Mouse (Mus musculus): ENCODE measurements around the gene Nhlh1.
A peak's percentile ranks its signal among the peaks of the same experiment; 100 is the strongest.

Gene Nhlh1

GRCm38 (mm10) chr1:172057491-172057921, at the start of gene Nhlh1:
Gene Nhlh1, minus strand, starts transcription at chr1:172057573.
- DNase-seq (ENCODE audit: low read depth): no peak

DNA sequence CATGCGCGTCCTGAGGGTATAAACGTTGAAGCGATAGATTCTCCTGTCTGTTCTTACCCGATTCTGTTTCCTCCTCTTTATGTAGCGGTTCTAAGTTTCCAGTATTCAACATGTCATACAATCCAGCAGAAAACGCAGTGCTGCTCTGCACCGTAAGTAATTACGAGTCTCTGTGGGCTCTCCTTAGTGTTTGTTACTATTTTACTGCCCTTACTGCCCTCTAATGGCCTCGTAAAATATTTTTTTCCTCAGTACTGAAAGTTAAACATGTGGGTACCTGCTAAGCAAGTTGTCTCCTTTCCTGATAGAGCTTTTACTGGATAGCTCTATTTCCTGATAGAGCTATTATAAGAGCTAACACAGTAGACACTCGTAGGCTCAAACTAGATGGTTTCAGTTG, 47.7 kb upstream of the Nhlh1 start:
- no peak for DNase-seq (ENCODE audit: low read depth)

GRCm38 (mm10) chr1:172103619-172104018, 46.2 kb upstream of the Nhlh1 start:
- no peak for DNase-seq (ENCODE audit: low read depth)

- no peak for DNase-seq (ENCODE audit: low read depth)
These were observed 42.1 kb upstream of the Nhlh1 start for GRCm38 (mm10) chr1:172099325-172100033.

DNA sequence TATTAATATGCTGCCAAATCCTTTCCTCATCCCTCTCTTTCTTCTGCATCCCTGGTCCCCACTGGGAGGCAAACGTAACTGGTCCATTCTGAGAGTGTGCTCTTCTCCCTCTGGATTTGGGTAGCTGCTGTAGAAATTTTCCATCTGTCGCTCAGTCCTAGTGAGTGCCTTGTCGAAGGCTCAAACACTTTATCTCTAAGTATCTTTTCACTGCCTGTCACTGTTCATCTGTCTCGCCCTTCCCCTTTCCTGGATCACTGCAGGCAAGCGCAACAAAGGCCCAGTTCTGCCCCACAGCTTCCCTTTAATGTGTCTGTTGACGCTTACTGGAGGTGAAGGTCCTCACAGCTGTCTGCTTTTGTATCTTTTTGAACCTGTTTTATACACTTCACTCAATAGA, 37.8 kb upstream of the Nhlh1 start:
- no peak for DNase-seq (ENCODE audit: low read depth)

DNA sequence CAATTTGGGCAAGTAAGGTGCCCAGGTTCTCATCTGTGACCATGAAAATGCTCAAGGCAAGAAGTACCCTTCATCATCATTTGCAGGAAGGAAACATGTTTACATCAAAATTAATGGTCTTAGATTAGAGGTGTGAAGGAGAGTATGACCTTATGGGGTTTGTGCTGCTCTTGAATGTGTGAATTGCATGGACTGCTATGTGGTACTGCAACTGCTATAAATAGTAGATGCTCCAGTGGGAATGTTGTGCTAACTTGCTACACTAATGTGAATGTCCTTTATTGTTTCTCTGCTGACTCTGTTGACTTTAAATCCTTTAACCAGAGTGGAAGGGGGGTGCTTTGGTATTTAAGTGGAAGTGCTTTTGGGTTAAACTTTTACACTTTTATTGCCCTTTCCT, 36.9 kb upstream of the Nhlh1 start:
- no peak for DNase-seq (ENCODE audit: low read depth)

- no peak for DNase-seq (ENCODE audit: low read depth)
These were observed 36.1 kb upstream of the Nhlh1 start for GRCm38 (mm10) chr1:172093522-172093921.

- no peak for DNase-seq (ENCODE audit: low read depth)
These were observed 25.6 kb upstream of the Nhlh1 start for GRCm38 (mm10) chr1:172082899-172083445.

GRCm38 (mm10) chr1:172082101-172082898, 24.9 kb upstream of the Nhlh1 start, which contains the start of the genes Copa and Ncstn:
Gene Copa, plus strand, starts transcription at chr1:172082529.
Gene Ncstn, minus strand, starts transcription at chr1:172082795.
- DNase-seq (ENCODE audit: low read depth): peak; percentile 87

DNA sequence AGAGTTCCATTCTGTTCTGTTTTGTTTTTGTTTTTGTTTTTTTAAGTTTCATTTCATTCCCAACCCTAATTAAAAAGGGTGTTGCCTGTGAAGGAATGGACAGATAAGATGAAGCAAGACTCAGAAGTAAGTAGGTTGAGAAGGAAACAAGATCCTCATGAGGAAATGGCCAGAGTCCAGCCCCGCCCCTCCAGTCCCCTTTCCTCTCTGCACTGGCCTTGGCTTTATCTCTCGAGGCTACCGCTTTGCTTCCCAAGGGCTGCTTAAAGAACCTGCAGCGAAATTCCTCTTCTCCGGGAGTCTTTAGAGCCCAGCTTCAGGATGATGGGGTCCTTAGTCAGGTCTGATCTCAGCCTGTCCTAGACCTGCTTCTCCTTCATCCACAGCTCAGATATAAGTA, 20.6 kb upstream of the Nhlh1 start:
- DNase-seq (ENCODE audit: low read depth): no peak

DNA sequence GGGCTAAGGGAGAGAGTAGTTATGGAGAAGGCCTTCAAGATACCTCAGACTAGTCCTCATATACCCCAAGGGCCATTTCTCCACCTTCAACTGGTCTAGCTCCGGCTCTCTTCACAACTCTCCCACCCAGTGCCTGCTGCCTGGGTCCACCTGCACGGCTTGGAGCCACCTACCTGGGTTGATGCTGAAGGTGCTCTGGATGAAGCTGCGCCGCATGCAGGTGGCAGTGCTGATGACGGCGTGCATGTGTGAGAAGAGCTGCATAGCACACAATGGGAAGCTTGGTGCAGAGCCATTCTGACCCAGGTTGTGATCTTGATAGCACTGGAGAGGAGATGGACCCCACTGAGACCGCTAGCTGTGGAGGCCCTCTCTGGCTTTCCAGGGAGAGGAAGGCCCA, 15.2 kb upstream of the Nhlh1 start:
- no peak for DNase-seq (ENCODE audit: low read depth)

DNA sequence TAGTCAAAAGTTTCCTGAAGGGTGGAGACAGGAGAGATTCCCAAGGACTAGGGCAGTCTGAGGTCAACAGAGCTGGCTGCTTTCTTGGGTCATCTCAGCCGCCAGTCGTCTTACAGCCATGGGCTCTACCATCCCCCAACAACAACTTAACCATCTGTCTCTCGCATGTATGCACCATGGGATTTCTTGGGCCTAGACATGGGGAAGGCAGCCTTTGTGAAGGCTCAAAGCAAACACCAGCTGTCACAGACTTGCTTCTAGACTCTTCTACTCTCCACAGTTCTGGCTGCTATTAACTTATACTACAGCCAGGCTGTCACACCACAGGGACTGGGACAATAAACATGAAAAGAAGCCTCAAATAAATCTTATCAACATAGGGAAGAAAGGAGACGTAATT, 14.2 kb upstream of the Nhlh1 start:
- no peak for DNase-seq (ENCODE audit: low read depth)

DNA sequence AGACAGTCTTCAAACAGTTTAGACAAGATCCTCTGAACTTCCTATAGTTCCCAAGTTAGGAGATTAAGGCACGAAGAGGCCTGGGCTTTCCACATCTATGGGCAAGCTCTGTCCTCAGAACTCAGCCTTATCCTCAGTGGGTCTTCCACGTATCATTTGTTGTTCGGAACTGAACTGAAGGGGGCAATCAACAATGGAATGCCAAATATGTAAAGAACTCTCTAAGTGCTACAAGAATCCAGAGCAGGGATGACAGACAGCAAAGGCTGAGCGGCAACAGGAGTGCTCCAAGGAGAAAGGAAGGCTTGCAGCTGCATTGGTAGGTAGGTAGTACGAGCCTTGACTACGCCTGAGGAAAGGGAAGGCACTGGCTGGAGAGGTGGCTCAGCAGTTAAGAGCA, 12.9 kb upstream of the Nhlh1 start:
- no peak for DNase-seq (ENCODE audit: low read depth)

DNA sequence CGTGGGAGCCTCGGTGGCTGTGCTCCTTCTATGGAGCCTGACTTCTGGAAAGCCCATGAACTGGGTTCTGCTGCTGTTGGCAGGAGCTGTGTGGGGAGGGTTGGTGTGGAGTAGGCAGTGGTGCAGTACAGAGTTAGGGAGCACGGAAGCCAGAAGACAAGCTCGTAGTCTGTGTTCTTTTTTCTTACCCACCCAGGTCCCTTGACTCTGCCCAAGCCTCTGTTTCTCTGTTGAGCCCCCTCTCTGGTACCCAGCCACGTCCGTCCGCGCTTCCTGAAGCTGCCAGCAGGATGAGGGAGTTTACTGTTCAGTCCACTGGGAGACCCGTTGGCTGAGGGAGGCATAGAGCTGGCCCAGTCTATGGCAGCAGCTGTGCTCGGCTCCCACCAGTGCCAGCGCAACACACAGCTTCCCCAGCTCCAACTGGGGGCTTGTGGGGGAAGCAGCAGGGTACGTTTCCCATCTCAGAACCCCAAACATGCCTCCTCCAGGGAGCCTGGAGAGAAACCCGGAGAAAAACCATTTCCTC, 7.3 kb upstream of the Nhlh1 start:
- no peak for DNase-seq (ENCODE audit: low read depth)

GRCm38 (mm10) chr1:172063291-172064023, 6.1 kb upstream of the Nhlh1 start:
- no peak for DNase-seq (ENCODE audit: low read depth)

DNA sequence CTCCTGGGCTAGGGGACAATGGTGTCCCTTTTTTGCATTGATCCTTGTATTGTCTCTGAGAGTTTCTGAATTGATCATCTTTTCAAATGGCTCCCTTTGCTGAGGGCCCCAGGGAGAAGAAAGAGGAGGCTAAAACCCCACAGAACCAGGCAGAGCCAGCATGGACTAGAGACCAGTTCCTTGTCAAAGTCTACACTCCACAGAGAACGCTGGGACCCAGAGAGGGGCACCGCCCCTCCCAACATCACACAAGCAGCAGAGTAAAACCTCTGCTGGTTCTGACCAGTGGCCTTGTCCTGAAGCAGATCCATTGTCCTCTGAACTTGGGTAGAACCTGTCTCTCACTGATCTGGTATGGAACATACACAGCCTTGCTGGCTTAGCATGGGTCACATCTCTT, 4.7 kb upstream of the Nhlh1 start:
- no peak for DNase-seq (ENCODE audit: low read depth)

GRCm38 (mm10) chr1:172061217-172061616, 3.8 kb upstream of the Nhlh1 start:
- DNase-seq (ENCODE audit: low read depth): no peak

GRCm38 (mm10) chr1:172060659-172061058, 3.3 kb upstream of the Nhlh1 start:
- DNase-seq (ENCODE audit: low read depth): no peak

DNA sequence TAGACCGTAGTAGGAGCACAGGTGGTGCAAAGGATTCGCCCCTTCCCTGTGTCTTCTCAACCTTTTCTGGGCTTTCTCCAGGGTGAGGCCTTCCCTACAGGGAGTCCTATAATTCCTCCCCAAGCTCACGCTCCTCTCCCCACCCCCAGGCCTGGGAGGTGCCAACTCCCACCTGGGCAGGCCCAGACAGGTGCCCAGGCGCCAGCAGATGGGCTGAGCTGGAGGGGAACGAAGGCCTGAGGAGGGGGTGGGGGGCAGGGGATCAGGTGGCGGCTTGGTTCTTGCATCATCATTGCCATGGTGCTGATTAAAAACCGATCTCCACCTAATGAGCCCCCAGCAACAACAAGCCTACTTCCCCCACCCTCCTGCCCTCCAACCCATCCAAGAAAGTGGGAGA, 1.5 kb upstream of the Nhlh1 start:
- no peak for DNase-seq (ENCODE audit: low read depth)

DNA sequence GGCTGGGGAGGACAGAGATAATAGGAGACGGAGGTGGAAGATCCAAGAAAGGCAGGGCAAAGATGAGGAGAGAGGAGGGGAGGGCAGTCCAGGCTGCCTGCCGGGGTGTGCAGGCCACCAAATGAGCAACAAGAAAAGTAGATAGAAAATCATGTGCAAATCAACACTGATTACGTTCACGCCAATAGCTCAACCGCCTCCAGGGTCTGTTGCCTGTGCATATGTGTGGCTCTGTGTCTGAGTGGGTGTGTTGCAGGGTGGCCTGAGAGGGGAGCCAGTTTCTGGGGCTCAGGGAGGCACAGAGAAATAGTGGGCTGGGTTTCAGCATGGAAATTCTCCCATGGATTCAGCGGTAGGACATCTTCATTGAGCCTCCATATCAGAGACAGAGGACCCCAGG, 948 bp upstream of the Nhlh1 start:
- DNase-seq (ENCODE audit: low read depth): no peak

DNA sequence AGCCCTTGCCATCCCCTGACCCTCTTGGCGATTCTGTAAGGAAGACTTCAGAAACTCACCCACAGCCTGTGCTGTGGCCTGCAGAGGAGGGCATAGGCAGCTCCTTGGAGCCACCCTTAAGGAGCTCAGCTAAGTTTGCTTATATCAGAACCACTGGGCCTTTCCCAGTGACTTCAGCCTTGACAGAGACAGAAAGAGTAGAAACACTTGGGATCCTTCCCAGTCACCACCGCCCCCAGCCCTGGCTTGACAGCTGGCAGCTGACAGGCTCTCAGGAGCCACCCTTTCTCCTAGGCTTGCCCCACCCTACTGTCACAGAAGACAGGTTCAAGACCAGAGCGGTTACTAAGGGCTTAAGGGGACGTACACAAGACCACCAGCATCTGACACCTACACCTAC, 1.1 kb downstream of the Nhlh1 start:
- no peak for DNase-seq (ENCODE audit: low read depth)
